Mouse (Mus musculus) midbrain, postnatal 0 days (tissue): ENCODE measurements around the gene Rnd2. TPM values are rescaled to one million over a fixed set of nuclear protein-coding genes. Genes with fewer than 3 reads are reported as not detected.
"Not testable (repeated sequence)": the region's sequence is repeated elsewhere in the genome, so short reads cannot be mapped to it uniquely, and the experiment has no call there.

Experiments used
- ATAC-seq: fragments of 200-750 bp; cut with Nextera tagmentation; 2 replicates; pipeline ENCODE4 v1.8.0; 2017; ENCODE audit warnings: moderate number of reproducible peaks, mild to moderate bottlenecking, moderate TSS enrichment, moderate library complexity; ENCODE audit not compliant: low FRiP score
- DNase-seq: peaks from one replicate; pipeline ENCODE4 v3.0.0-alpha.2; 2015; ENCODE audit warnings: low spot score
- H3K27ac ChIP-seq: fragments of 300-500 bp; sonication (generic); 2 replicates; pipeline ENCODE4 v1.5.1; 2014; ENCODE audit warnings: low read depth, mild to moderate bottlenecking, low read length, mixed read lengths
- H3K27me3 ChIP-seq: fragments of 300-500 bp; sonication (generic); 2 replicates; pipeline ENCODE4 v1.6.1; 2014; ENCODE audit warnings: low read length, control low read depth, mixed read lengths; ENCODE audit not compliant: insufficient read depth
- H3K36me3 ChIP-seq: fragments of 300-500 bp; sonication (generic); 2 replicates; pipeline ENCODE4 v1.6.1; 2014; ENCODE audit warnings: low read length, control low read depth, mixed read lengths; ENCODE audit not compliant: insufficient read depth
- H3K4me1 ChIP-seq: fragments of 300-500 bp; sonication (generic); 2 replicates; pipeline ENCODE4 v1.6.1; 2014; ENCODE audit warnings: mild to moderate bottlenecking, control low read depth, antibody characterized with exemption, low read length, mixed read lengths; ENCODE audit not compliant: insufficient read depth
- H3K4me2 ChIP-seq: fragments of 300-500 bp; sonication (generic); 2 replicates; pipeline ENCODE4 v1.6.1; 2014; ENCODE audit warnings: low read depth, mild to moderate bottlenecking, low read length, mixed read lengths; ENCODE audit not compliant: poor library complexity, severe bottlenecking
- H3K4me3 ChIP-seq: fragments of 300-500 bp; sonication (generic); 2 replicates; pipeline ENCODE4 v1.5.1; 2014; ENCODE audit warnings: low read depth, mild to moderate bottlenecking, low read length, moderate library complexity
- H3K9ac ChIP-seq: fragments of 300-500 bp; sonication (generic); replicated peaks from 2 replicates; pipeline ENCODE4 v1.6.1; 2014; ENCODE audit warnings: mild to moderate bottlenecking, low read length, moderate library complexity, mixed read lengths; ENCODE audit not compliant: poor library complexity, severe bottlenecking
- H3K9me3 ChIP-seq: fragments of 300-500 bp; sonication (generic); 2 replicates; pipeline ENCODE4 v1.6.1; 2016; ENCODE audit warnings: low read length, control low read depth
- CTCF ChIP-seq: IDR thresholded peaks from 2 replicates; pipeline ENCODE4 v1.5.1; 2016; ENCODE audit warnings: antibody characterized with exemption, mild to moderate bottlenecking
- WGBS: fragments of 180-500 bp; shearing (Covaris S2); extraction: QIAGEN DNeasy Blood & Tissue Kit; methylation state at CpG from one replicate; pipeline ENCODE4 v1.1.7; 2014; 5-methylcytosine and 5-hydroxymethylcytosine counted together
- polyA plus RNA-seq: library from polyadenylated mRNA; unstranded; fragments of >200 nt; fragmentation: Nextera tagmentation; extraction: Ambion mirVana; gene quantifications from 2 replicates; pipeline ENCODE4 v1.2.1, GENCODE M21; 2015
- total RNA-seq: library from RNA; depleted of rRNA; stranded (reverse); fragments of >200 nt; gene quantifications from 2 replicates; pipeline ENCODE4 v1.2.3, GENCODE M21; 2014

Gene Rnd2
- total and polyA plus RNA-seq, 2 experiments from 2014 or later: 90.5 to 104 TPM

DNA sequence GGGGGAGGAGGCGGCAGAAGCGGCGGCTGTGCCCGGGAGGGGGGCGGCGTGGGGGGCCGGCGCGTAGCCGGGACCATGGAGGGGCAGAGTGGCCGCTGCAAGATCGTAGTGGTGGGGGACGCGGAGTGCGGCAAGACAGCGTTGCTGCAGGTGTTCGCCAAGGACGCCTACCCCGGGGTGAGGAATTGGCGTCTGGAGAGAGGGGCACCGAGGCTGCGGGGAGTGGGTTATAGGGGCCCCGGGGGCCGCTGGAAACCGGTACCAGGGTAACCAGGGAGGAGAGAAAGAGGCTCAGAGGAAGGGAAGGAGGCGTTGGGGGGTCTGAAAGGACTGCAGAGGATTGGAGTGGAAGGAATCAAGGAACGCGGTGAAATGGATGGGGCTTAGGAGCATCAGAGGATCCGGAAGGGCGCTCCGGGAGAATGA is 3.5 kb downstream of the Rnd2 start:
- Histone ChIP-seq H3K27me3 (no peaks in the 10 kb centered on the region), H3K36me3 (peaks cover 7% of the 10 kb centered on the region; the same call in 1 of the 2 replicates), H3K27ac (peak overlapping the region; percentile 89), H3K9me3 (no peaks in the 10 kb centered on the region), H3K4me1 (peaks cover 16% of the 10 kb centered on the region), H3K4me2 (peak overlapping the region; percentile 85), H3K4me3 (peak overlapping the region; percentile 75), H3K9ac (peak overlapping the region; percentile 86)
- peak; percentile 46 for DNase-seq
- peak; percentile 11; the same call in 1 of the 2 replicates for ATAC-seq
- TF ChIP-seq CTCF: no peak
- WGBS: 0% methylated on average over 29 of the region's 31 CpGs

- peaks cover 7% of the 10 kb centered on the region; the same call in 1 of the 2 replicates for H3K36me3 ChIP-seq
- ATAC-seq (no peak), DNase-seq (no peak)
- H3K4me1 ChIP-seq: peaks cover 12% of the 10 kb centered on the region
- H3K27ac ChIP-seq: peak overlapping the region; percentile 89
- no peak for TF ChIP-seq CTCF
- WGBS: 3% methylated on average over 13 of the region's 13 CpGs
- H3K4me2 ChIP-seq: peak overlapping the region; percentile 85
- no peaks in the 10 kb centered on the region for H3K9me3 ChIP-seq
- no peaks in the 10 kb centered on the region for H3K27me3 ChIP-seq
- peak overlapping the region; percentile 86 for H3K9ac ChIP-seq
- H3K4me3 ChIP-seq: peak overlapping the region; percentile 75
These were observed 3.9 kb downstream of the Rnd2 start for GRCm38 (mm10) chr11:101468731-101469130.

DNA sequence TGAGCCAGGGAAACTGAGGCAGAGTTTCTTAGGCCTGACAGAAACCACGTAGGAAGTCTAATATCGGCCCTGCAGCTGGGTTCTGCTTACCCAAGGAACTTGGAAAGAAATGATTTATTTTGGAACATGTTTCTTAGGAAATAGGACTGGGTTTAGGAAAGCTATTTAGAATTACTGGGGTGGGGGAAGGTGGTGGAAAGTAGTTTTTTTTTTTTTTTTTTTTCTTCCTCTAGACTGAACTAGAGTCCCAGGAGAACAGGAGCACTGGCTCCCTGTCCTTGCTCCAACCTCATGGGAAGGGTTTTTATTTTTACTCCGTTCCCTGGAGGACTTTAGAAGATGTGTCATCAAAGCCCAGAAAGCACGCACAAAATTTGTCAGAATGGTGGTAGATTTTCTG is 4.4 kb downstream of the Rnd2 start:
- DNase-seq: no peak
- Histone ChIP-seq H3K4me2 (peak overlapping the region; percentile 85), H3K4me1 (peaks cover 7% of the 10 kb centered on the region; the same call in 1 of the 2 replicates), H3K4me3 (peak overlapping the region; percentile 75), H3K9me3 (no peaks in the 10 kb centered on the region), H3K27ac (no peak overlapping the region), H3K27me3 (no peaks in the 10 kb centered on the region), H3K36me3 (peaks cover 7% of the 10 kb centered on the region; the same call in 1 of the 2 replicates), H3K9ac (peak overlapping the region; percentile 86; the same call in 1 of the 2 replicates)
- no peak for TF ChIP-seq CTCF
- no peak for ATAC-seq
- 57% methylated on average over 4 of the region's 4 CpGs for WGBS

DNA sequence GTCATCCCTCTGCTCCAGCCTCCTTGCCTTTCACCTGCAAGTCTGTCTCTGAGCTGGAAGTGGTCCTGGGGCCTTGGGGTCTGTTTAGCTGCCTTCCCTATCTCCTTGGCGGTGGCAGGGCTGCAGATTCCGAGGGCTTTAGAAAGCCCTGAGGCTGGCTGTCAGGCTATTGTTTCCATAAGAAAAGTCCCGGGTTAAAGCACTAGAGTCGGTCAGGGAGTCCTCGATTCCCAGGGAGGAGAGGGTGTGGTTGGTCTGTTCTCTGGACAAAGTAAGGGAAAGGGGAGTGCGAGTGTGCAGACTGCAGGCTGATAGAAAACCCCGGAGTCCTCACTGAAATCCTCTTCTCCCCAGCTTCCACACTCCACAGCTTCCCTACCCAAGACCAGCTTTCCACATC is 5.4 kb downstream of the Rnd2 start:
- no peak for TF ChIP-seq CTCF
- DNase-seq (no peak), ATAC-seq (no peak)
- peaks cover 7% of the 10 kb centered on the region; the same call in 1 of the 2 replicates for H3K36me3 ChIP-seq
- no peak overlapping the region for H3K4me2 ChIP-seq
- no peak overlapping the region for H3K9ac ChIP-seq
- no peak overlapping the region for H3K4me3 ChIP-seq
- H3K27ac ChIP-seq: no peak overlapping the region
- peaks cover 3% of the 10 kb centered on the region; the same call in 1 of the 2 replicates for H3K4me1 ChIP-seq
- H3K27me3 ChIP-seq: no peaks in the 10 kb centered on the region
- H3K9me3 ChIP-seq: no peaks in the 10 kb centered on the region
- 31% methylated on average over 7 of the region's 7 CpGs for WGBS

GRCm38 (mm10) chr11:101471926-101472325 is 7.1 kb downstream of the Rnd2 start:
- Histone ChIP-seq H3K27me3 (no peaks in the 10 kb centered on the region), H3K36me3 (peaks cover 7% of the 10 kb centered on the region; the same call in 1 of the 2 replicates), H3K27ac (no peak overlapping the region), H3K4me2 (no peak overlapping the region), H3K9ac (no peak overlapping the region), H3K4me1 (no peaks in the 10 kb centered on the region), H3K9me3 (no peaks in the 10 kb centered on the region), H3K4me3 (no peak overlapping the region)
- 41% methylated on average over 3 of the region's 3 CpGs for WGBS
- no peak for TF ChIP-seq CTCF
- DNase-seq: peak; percentile 42
- no peak for ATAC-seq

DNA sequence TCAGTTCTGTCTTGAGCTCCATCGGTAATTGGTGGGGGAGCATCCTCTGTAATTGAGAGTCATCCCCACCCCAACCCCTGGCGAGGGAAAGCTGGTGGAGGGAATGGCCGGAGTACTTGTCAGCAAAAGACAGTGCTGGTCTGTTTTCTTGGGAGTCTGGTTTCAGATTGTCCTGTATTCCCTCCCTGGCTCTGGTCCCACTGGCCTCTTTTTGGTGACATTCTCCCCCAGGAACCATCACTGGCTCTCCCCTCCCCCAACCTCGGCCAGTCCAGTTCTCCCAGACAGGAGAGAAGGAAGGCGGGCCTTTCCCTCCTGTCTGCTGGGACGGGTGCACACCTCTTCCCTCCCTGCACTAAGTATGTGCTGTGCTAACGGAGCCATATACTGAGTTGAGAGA is 7.5 kb downstream of the Rnd2 start:
- Histone ChIP-seq H3K27ac (no peak overlapping the region), H3K4me3 (no peak overlapping the region), H3K9me3 (no peaks in the 10 kb centered on the region), H3K9ac (no peak overlapping the region), H3K4me2 (no peak overlapping the region), H3K36me3 (peaks cover 7% of the 10 kb centered on the region; the same call in 1 of the 2 replicates), H3K27me3 (no peaks in the 10 kb centered on the region), H3K4me1 (no peaks in the 10 kb centered on the region)
- WGBS: 67% methylated on average over 7 of the region's 7 CpGs
- TF ChIP-seq CTCF: no peak
- DNase-seq (peak; percentile 47), ATAC-seq (no peak)

DNA sequence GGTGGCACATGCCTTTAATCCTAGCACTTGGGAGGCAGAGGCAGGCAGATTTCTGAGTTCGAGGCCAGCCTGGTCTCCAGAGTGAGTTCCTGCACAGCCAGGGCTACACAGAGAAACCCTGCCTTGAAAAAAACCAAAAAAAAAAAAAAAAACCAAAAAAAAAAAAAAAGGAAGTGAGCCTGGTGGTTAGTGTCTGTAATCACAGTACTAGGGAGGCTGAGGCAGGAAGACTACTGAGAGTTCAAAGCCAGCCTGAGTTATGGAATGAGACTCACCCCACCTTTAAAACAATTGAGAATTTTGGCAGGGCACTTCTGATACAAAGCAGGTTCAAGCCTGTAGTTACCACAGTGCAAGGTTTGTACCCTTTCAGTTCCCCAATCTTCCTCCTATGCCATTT is 8.9 kb downstream of the Rnd2 start:
- H3K9me3 ChIP-seq, H3K4me2 ChIP-seq, H3K27me3 ChIP-seq, DNase-seq, H3K9ac ChIP-seq, H3K4me3 ChIP-seq, H3K4me1 ChIP-seq, ATAC-seq, H3K27ac ChIP-seq, H3K36me3 ChIP-seq: not testable (repeated sequence)
- WGBS: 82% methylated on average over 1 of the region's 1 CpGs
